Mouse (Mus musculus): ENCODE data around the gene Plscr1. TPM values are rescaled to one million over a fixed set of nuclear protein-coding genes. Genes with fewer than 3 reads are reported as not detected.

Plscr1 gene
- polyA plus RNA-seq, 1 experiment from 2014 or later: 7.9 TPM

DNA sequence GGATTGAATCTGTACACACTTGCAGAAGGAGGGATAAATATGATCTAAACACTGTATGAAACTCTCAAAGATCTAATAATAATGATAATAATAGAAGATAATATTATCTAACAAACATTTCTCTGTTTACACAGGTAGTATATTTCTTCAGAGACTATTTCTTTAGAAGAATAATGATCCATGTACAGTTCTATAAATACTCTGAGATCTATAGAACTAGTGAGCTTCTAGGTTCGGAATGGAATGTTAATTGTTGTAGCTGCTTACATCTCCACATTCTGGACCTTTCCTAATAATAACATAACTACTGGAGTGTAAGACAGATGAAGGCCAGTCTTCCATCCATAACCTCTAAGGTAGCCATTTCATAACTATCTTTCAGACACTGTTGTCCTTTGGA, 59.5 kb downstream of the Plscr1 start, which contains the start of gene 1700057G04Rik:
Gene 1700057G04Rik (plus strand): TSS at position 301 of the 400 bp plus-strand sequence.
- Histone ChIP-seq H3K4me3 (ENCODE audit: low read depth, low read length) (no peak within 1 kb of the TSS), H3K36me3 (ENCODE audit: control insufficient read depth, insufficient read depth, low read length) (no peaks in the 10 kb centered on the region), H3K9ac (ENCODE audit: low read depth, low read length) (no peak within 1 kb of the TSS), H3K4me1 (ENCODE audit: control insufficient read depth, insufficient read depth, low read length) (no peaks in the 10 kb centered on the region), H3K4me2 (ENCODE audit: low read length) (no peak within 1 kb of the TSS), H3K27me3 (ENCODE audit: control insufficient read depth, insufficient read depth, low read depth, low read length) (no peaks in the 10 kb centered on the region), H3K9me3 (replicated peaks; ENCODE audit: control insufficient read depth, low read length, poor library complexity, severe bottlenecking) (no peaks in the 10 kb centered on the region; the same call in 1 of the 2 replicates), H3K27ac (ENCODE audit: low read length) (no peak within 1 kb of the TSS)
- ATAC-seq: no peak
- 94% methylated on average over 1 of the region's 1 CpGs for WGBS

DNA sequence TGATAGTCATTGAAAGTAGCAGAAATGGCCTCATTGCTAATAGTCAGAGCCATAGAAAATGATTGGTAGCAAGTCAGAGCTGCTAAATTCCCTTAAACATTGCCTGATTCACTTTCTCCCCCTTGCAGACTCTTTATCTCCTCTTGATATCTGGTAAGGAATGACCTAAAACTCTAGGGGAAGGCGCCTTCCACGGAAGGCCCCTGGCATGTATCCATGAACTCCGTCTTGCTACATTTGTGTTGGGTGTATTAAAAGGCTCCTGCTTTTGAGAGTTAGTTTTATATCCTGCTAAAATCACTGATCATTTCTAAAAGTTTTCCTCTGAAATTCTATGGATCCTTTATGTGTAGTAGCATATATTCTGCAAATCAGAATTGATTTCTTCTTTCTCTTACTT, 67.2 kb downstream of the Plscr1 start:
- ATAC-seq: no peak
- 94% methylated on average over 3 of the region's 3 CpGs for WGBS
- Histone ChIP-seq H3K9me3 (replicated peaks; ENCODE audit: control insufficient read depth, low read length, poor library complexity, severe bottlenecking) (no peaks in the 10 kb centered on the region), H3K27me3 (ENCODE audit: control insufficient read depth, insufficient read depth, low read depth, low read length) (no peaks in the 10 kb centered on the region), H3K4me1 (ENCODE audit: control insufficient read depth, insufficient read depth, low read length) (no peaks in the 10 kb centered on the region), H3K4me3 (ENCODE audit: low read depth, low read length) (no peak overlapping the region), H3K36me3 (ENCODE audit: control insufficient read depth, insufficient read depth, low read length) (no peaks in the 10 kb centered on the region), H3K9ac (ENCODE audit: low read depth, low read length) (no peak overlapping the region), H3K27ac (ENCODE audit: low read length) (no peak overlapping the region), H3K4me2 (ENCODE audit: low read length) (no peak overlapping the region)

Small RNA genes lying within 50 kb of the gene (microRNA-seq; reads per million reads assigned to microRNA genes)
- gene Mir6386: not detected

Other genes with a start within 250 kb of the Plscr1 start
- 0.24 and 0.45 TPM in 2 replicates for gene Plscr5, start 56.8 kb upstream of the Plscr1 start, polyA plus RNA-seq (2015; fragmentation: Nextera tagmentation; extraction: Ambion mirVana)
- 0.58 and 1.1 TPM in 2 replicates for gene Plscr2, start 25.9 kb downstream of the Plscr1 start, polyA plus RNA-seq (2015; fragmentation: Nextera tagmentation; extraction: Ambion mirVana)
- not detected in 2 replicates for gene 1700057G04Rik, start 59.6 kb downstream of the Plscr1 start, polyA plus RNA-seq (2015; fragmentation: Nextera tagmentation; extraction: Ambion mirVana)
- gene Plscr4, start 207.6 kb downstream of the Plscr1 start, polyA plus RNA-seq (2015; fragmentation: Nextera tagmentation; extraction: Ambion mirVana): 1.5 and 1.6 TPM in 2 replicates